Mouse (Mus musculus) liver, adult (tissue): ENCODE measurements around the gene Dhcr7.

Experiments used
- GATA4 ChIP-seq: IDR thresholded peaks from 2 replicates; pipeline ENCODE4 v1.6.1; 2014; ENCODE audit warnings: mild to moderate bottlenecking, low read length; ENCODE audit not compliant: insufficient replicate concordance

Dhcr7 gene

GRCm38 (mm10) chr7:143823266-143823605 lies 291 bp downstream of the Dhcr7 start:
- no peak for TF ChIP-seq GATA4

DNA sequence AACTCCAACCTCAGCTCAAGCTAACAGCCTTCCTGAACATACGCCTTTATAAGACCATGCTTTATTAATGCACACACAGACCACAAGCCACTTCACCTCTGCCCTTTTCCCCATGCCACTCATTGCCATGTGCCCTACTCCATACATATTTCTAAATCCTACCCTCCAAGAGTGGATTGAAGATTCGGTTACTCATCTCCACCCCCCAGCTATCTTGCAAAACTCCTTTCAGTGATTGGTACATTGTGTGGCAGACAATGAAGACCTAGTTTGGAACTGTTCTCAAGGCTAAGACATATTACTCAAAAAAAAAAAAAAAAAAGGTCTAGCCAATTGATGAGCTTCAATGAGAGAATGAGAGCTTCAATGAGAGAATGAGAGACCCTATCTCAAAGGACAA lies 4.0 kb downstream of the Dhcr7 start:
- TF ChIP-seq GATA4: no peak

- TF ChIP-seq GATA4: no peak
Observed at GRCm38 (mm10) chr7:143829504-143830331, 6.8 kb downstream of the Dhcr7 start.

DNA sequence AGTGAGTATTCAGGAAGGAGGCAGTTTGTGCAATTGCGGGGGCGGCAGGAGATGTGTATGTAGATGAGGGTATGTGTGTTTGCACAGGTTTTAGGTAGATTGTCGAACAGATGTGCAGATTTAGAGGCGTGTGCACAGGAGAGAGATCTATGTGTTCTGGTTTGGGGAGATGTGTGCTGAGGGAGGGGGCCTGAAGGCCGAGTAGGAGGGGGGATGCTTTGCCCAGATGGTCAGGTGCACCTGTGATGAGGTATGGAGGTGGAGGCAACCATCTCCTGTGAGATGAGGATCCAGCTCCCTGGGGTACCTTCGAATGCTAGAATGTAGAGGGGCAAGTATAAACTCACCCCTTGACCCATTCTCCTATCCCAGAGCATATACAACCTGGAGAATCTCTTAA lies 7.5 kb downstream of the Dhcr7 start:
- no peak for TF ChIP-seq GATA4

GRCm38 (mm10) chr7:143832196-143832595 lies 9.3 kb downstream of the Dhcr7 start:
- no peak for TF ChIP-seq GATA4

GRCm38 (mm10) chr7:143832611-143833010 lies 9.7 kb downstream of the Dhcr7 start:
- TF ChIP-seq GATA4: no peak

- peak; percentile 88; the same call in 1 of the 2 replicates for TF ChIP-seq GATA4
Observed at GRCm38 (mm10) chr7:143833581-143834190, 10.7 kb downstream of the Dhcr7 start.

DNA sequence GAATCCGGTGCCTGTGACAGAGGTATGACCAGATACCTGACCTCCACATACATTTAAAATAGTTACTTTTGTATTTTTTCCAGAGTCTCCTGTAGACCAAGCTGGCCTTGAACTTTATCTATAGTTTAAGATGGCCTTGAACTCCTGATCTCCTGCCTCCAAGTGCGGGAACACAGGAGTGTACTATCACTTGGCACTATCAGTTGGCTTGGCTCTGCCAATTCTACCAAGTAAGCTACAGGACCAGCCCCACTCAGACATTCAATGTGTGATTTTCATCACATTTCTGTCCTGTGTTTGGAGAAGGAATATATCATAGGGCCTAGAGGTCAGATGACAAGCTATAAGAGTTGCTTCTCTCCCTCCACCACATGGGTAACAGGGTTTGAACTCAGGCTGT lies 11.4 kb downstream of the Dhcr7 start:
- no peak for TF ChIP-seq GATA4

GRCm38 (mm10) chr7:143834972-143835371 lies 12.0 kb downstream of the Dhcr7 start:
- no peak for TF ChIP-seq GATA4

DNA sequence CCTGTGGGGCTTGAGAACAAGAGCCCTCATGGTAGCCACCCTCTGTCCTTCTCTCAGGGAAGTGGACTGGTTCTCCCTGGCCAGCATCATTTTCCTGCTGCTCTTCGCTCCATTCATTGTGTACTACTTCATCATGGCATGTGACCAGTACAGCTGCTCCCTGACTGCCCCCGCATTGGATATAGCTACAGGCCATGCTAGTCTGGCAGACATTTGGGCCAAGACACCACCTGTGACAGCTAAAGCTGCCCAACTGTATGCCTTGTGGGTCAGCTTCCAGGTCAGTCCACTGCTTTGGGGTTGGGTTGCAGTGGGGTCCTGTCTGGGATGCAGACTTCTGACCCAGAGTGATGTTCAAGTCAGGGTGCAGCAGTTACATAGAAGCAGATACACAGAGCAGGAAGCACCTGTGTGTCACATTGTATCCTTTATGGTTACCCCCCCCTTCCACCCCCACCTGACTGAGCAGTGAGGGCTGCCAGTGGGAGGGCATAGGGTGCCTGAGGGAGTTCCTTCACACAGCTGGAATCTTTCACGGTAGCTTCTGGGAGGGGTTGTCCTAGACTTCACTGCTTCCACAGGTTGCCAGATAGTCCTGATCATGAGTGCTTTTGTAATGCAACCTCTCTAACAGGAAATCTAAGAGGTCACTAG lies 14.9 kb downstream of the Dhcr7 start:
- no peak for TF ChIP-seq GATA4

DNA sequence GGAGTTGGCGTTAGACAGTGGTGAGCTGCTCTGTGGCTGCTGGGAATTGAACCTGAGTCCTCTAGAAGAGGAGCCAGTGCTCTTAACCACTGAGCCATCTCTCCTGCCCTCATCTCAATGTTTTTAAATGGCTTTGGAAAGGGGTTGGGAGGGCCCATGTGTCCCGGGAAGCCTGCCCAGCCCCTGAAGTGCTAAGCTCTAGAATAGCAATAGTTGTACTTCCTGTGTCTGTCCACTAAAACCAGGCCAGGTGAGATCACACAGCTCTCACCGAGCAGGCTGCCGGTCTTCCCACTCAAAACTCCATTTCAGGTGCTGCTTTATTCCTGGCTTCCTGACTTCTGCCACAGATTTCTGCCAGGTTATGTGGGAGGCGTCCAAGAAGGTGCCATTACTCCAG lies 17.2 kb downstream of the Dhcr7 start:
- no peak for TF ChIP-seq GATA4

DNA sequence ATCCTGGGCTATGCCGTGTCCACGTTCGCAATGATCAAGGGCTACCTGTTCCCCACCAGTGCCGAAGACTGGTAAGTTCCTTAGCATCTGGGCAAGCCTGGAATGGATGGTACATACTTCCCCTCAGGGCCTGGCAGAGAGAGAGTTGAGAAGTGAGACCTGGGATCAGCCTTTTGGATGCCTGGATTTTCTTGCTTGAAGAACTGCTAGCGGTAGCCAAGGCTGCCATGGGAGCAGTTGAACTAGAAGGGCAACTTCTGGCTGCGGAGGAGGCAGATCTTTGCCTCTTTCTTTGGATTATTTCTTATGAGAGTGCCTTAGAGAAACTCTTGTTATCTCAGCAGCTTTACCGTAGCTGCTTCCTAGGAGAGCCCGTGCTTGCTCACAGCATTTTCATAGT lies 18.4 kb downstream of the Dhcr7 start:
- TF ChIP-seq GATA4: no peak

- TF ChIP-seq GATA4: no peak
Observed at GRCm38 (mm10) chr7:143848127-143848767, 25.3 kb downstream of the Dhcr7 start.

- no peak for TF ChIP-seq GATA4
Observed at GRCm38 (mm10) chr7:143848768-143849482, 26.0 kb downstream of the Dhcr7 start.

DNA sequence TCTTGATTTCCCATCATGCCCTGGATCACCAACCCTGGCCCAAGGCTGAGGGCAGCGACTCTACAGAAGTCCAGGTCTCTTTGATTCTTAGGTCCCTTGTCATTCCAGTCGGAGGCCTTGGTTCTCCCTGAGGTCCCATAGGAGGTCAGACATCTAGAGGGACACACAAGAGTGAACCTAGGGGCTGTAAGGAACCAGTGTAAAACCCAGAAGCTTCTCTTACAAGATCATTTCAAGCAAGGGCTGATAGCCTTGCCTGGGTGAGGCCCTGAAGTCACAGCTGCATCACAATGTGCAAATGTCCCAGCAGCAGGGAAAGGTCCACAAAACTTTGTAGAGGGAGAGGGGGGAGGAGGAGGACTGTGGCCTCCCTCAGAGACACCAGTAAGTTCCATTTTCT lies 43.6 kb downstream of the Dhcr7 start, which contains the start of gene Gm498:
Gm498 (plus strand) TSS at position 301 of the 400 bp plus-strand sequence.
- TF ChIP-seq GATA4: no peak
